Mouse (Mus musculus): ENCODE results near the gene Ankrd60. TPM values are rescaled to one million over a fixed set of nuclear protein-coding genes. Genes with fewer than 3 reads are reported as not detected.

Gene Ankrd60
- polyA plus RNA-seq, 1 experiment: not detected

DNA sequence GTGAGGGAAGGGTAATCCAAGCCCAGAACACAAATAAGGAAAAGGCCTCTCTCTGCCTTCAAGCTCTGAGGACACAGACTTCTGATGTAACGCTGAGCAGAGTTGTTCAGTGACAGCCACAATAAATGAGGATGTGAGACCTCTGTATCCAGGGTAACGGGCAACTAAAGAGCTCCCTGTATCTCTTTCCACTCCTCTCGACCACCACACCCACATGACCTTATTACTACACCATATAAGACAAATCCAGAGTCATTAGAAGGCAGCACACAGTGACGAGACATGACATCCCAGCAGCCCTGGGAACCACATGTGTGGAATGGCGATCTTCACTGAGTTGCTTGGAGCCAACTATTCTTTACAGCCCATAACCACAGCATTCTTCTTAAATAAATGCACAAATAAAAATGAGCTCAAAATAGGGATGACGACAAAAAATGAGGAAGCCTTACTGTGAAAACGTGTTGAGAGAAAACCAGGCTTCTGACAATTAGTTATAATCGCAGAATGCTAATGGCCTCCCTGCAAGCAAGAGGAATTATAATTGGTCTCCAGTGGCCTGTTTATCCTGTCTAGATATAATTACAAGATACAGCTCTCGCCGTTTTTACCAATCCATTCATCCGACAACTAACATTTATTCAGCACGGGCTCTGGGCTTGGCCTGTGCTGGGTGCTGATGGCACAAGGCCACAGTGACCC is 27.7 kb upstream of the Ankrd60 start:
- H3ac ChIP-seq (ENCODE audit: control insufficient read depth, insufficient read length): no peak overlapping the region
- no peaks in the 10 kb centered on the region for H3K36me3 ChIP-seq (ENCODE audit: control insufficient read depth, insufficient read depth)
- H3K4me3 ChIP-seq: no peak overlapping the region
- no peak for TF ChIP-seq CEBPB (IDR thresholded peaks at IDR 0.05; ENCODE audit: insufficient read depth, poor library complexity, severe bottlenecking)
- TF ChIP-seq TCF12 (IDR thresholded peaks at IDR 0.05; ENCODE audit: insufficient read depth, poor library complexity, severe bottlenecking): no peak
- TF ChIP-seq POLR2AphosphoS2 (IDR thresholded peaks at IDR 0.05; ENCODE audit: insufficient read length, low read depth): no peak
- TF ChIP-seq MAX (IDR thresholded peaks at IDR 0.05; ENCODE audit: low read depth): no peak
- no peak for TF ChIP-seq POLR2A (IDR thresholded peaks at IDR 0.05; ENCODE audit: insufficient read length, low read depth)
- no peak for TF ChIP-seq MYOD1 (IDR thresholded peaks at IDR 0.05; ENCODE audit: control insufficient read depth in 1 of 3, insufficient read length in 2 of 3, low read depth in 2 of 3)
- TF ChIP-seq MYOG (IDR thresholded peaks at IDR 0.05; ENCODE audit: control insufficient read depth in 1 of 3, insufficient read depth in 1 of 3, insufficient read length in 2 of 3, low read depth in 2 of 3): no peak
- TF ChIP-seq E2F4 (IDR thresholded peaks at IDR 0.05; ENCODE audit: insufficient read depth): no peak
- no peak for TF ChIP-seq SRF (IDR thresholded peaks at IDR 0.05; ENCODE audit: control insufficient read depth, insufficient read length, low read depth)
- TF ChIP-seq USF1 (IDR thresholded peaks at IDR 0.05; ENCODE audit: low read depth): no peak
- no peak for TF ChIP-seq REST (IDR thresholded peaks at IDR 0.05; ENCODE audit: insufficient read depth, insufficient read length)
- TF ChIP-seq TCF3 (IDR thresholded peaks at IDR 0.05; ENCODE audit: insufficient read length, low read depth): no peak
- no peaks in the 10 kb centered on the region for H3K79me2 ChIP-seq (ENCODE audit: control insufficient read depth, insufficient read depth)
- no peaks in the 10 kb centered on the region for H3K27me3 ChIP-seq (ENCODE audit: control insufficient read depth, insufficient read depth, insufficient read length)
- no peak overlapping the region for H3K4me2 ChIP-seq (ENCODE audit: low read depth)

DNA sequence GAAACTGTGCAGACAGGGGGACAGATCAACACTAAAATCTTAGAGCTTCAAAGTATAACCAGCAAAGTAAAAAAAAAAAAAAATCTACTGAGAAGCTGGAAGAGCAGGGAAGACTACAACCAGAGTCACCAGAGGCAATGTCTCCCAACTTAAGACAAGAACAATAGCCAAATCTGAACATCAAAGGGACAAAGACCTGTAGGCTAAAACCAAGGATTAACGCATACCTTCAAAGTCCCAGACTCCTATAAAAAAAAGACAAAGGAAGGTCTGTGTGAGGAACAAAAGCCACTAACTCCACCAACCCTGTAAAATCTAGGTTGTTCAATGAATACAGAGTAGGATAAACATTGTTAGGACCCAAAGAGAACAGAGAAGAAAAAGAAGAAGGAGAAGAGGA is 23.7 kb upstream of the Ankrd60 start:
- H3K36me3 ChIP-seq (ENCODE audit: control insufficient read depth, insufficient read depth): no peaks in the 10 kb centered on the region
- no peak overlapping the region for H3ac ChIP-seq (ENCODE audit: control insufficient read depth, insufficient read length)
- H3K4me3 ChIP-seq: no peak overlapping the region
- no peaks in the 10 kb centered on the region for H3K79me2 ChIP-seq (ENCODE audit: control insufficient read depth, insufficient read depth)
- H3K4me2 ChIP-seq (ENCODE audit: low read depth): no peak overlapping the region
- no peak for TF ChIP-seq USF1 (IDR thresholded peaks at IDR 0.05; ENCODE audit: low read depth)
- no peak for TF ChIP-seq MYOD1 (IDR thresholded peaks at IDR 0.05; ENCODE audit: control insufficient read depth in 1 of 3, insufficient read length in 2 of 3, low read depth in 2 of 3)
- TF ChIP-seq POLR2A (IDR thresholded peaks at IDR 0.05; ENCODE audit: insufficient read length, low read depth): no peak
- no peak for TF ChIP-seq POLR2AphosphoS2 (IDR thresholded peaks at IDR 0.05; ENCODE audit: insufficient read length, low read depth)
- TF ChIP-seq TCF12 (IDR thresholded peaks at IDR 0.05; ENCODE audit: insufficient read depth, poor library complexity, severe bottlenecking): no peak
- TF ChIP-seq SRF (IDR thresholded peaks at IDR 0.05; ENCODE audit: control insufficient read depth, insufficient read length, low read depth): no peak
- TF ChIP-seq REST (IDR thresholded peaks at IDR 0.05; ENCODE audit: insufficient read depth, insufficient read length): no peak
- no peak for TF ChIP-seq CEBPB (IDR thresholded peaks at IDR 0.05; ENCODE audit: insufficient read depth, poor library complexity, severe bottlenecking)
- no peak for TF ChIP-seq MAX (IDR thresholded peaks at IDR 0.05; ENCODE audit: low read depth)
- TF ChIP-seq E2F4 (IDR thresholded peaks at IDR 0.05; ENCODE audit: insufficient read depth): no peak
- H3K27me3 ChIP-seq (ENCODE audit: control insufficient read depth, insufficient read depth, insufficient read length): no peaks in the 10 kb centered on the region

GRCm38 (mm10) chr2:173595374-173595781 is 17.2 kb upstream of the Ankrd60 start:
- Histone ChIP-seq H3K79me2 (ENCODE audit: control insufficient read depth, insufficient read depth) (no peaks in the 10 kb centered on the region), H3K36me3 (ENCODE audit: control insufficient read depth, insufficient read depth) (no peaks in the 10 kb centered on the region), H3K27me3 (ENCODE audit: control insufficient read depth, insufficient read depth, insufficient read length) (no peaks in the 10 kb centered on the region), H3K4me3 (no peak overlapping the region), H3K4me2 (ENCODE audit: low read depth) (no peak overlapping the region), H3ac (ENCODE audit: control insufficient read depth, insufficient read length) (no peak overlapping the region)
- TF ChIP-seq MYOG (IDR thresholded peaks at IDR 0.05; ENCODE audit: control insufficient read depth in 1 of 3, insufficient read depth in 1 of 3, insufficient read length in 2 of 3, low read depth in 2 of 3): no peak
- no peak for TF ChIP-seq MYOD1 (IDR thresholded peaks at IDR 0.05; ENCODE audit: control insufficient read depth in 1 of 3, insufficient read length in 2 of 3, low read depth in 2 of 3)
- TF ChIP-seq POLR2AphosphoS2 (IDR thresholded peaks at IDR 0.05; ENCODE audit: insufficient read length, low read depth): no peak
- no peak for TF ChIP-seq REST (IDR thresholded peaks at IDR 0.05; ENCODE audit: insufficient read depth, insufficient read length)
- no peak for TF ChIP-seq TCF12 (IDR thresholded peaks at IDR 0.05; ENCODE audit: insufficient read depth, poor library complexity, severe bottlenecking)
- TF ChIP-seq SRF (IDR thresholded peaks at IDR 0.05; ENCODE audit: control insufficient read depth, insufficient read length, low read depth): no peak
- no peak for TF ChIP-seq USF1 (IDR thresholded peaks at IDR 0.05; ENCODE audit: low read depth)
- no peak for TF ChIP-seq TCF3 (IDR thresholded peaks at IDR 0.05; ENCODE audit: insufficient read length, low read depth)
- no peak for TF ChIP-seq POLR2A (IDR thresholded peaks at IDR 0.05; ENCODE audit: insufficient read length, low read depth)
- no peak for TF ChIP-seq CEBPB (IDR thresholded peaks at IDR 0.05; ENCODE audit: insufficient read depth, poor library complexity, severe bottlenecking)
- no peak for TF ChIP-seq MAX (IDR thresholded peaks at IDR 0.05; ENCODE audit: low read depth)
- no peak for TF ChIP-seq E2F4 (IDR thresholded peaks at IDR 0.05; ENCODE audit: insufficient read depth)

GRCm38 (mm10) chr2:173594313-173595063 is 16.3 kb upstream of the Ankrd60 start:
- no peak overlapping the region for H3K4me2 ChIP-seq (ENCODE audit: low read depth)
- no peaks in the 10 kb centered on the region for H3K79me2 ChIP-seq (ENCODE audit: control insufficient read depth, insufficient read depth)
- H3K36me3 ChIP-seq (ENCODE audit: control insufficient read depth, insufficient read depth): no peaks in the 10 kb centered on the region
- TF ChIP-seq MYOG (IDR thresholded peaks at IDR 0.05; ENCODE audit: control insufficient read depth in 1 of 3, insufficient read depth in 1 of 3, insufficient read length in 2 of 3, low read depth in 2 of 3): no peak
- no peak for TF ChIP-seq MAX (IDR thresholded peaks at IDR 0.05; ENCODE audit: low read depth)
- no peak for TF ChIP-seq USF1 (IDR thresholded peaks at IDR 0.05; ENCODE audit: low read depth)
- TF ChIP-seq CEBPB (IDR thresholded peaks at IDR 0.05; ENCODE audit: insufficient read depth, poor library complexity, severe bottlenecking): no peak
- TF ChIP-seq MYOD1 (IDR thresholded peaks at IDR 0.05; ENCODE audit: control insufficient read depth in 1 of 3, insufficient read length in 2 of 3, low read depth in 2 of 3): no peak
- no peak for TF ChIP-seq TCF3 (IDR thresholded peaks at IDR 0.05; ENCODE audit: insufficient read length, low read depth)
- TF ChIP-seq POLR2AphosphoS2 (IDR thresholded peaks at IDR 0.05; ENCODE audit: insufficient read length, low read depth): no peak
- no peak for TF ChIP-seq SRF (IDR thresholded peaks at IDR 0.05; ENCODE audit: control insufficient read depth, insufficient read length, low read depth)
- no peak for TF ChIP-seq POLR2A (IDR thresholded peaks at IDR 0.05; ENCODE audit: insufficient read length, low read depth)
- TF ChIP-seq E2F4 (IDR thresholded peaks at IDR 0.05; ENCODE audit: insufficient read depth): no peak
- no peak for TF ChIP-seq TCF12 (IDR thresholded peaks at IDR 0.05; ENCODE audit: insufficient read depth, poor library complexity, severe bottlenecking)
- TF ChIP-seq REST (IDR thresholded peaks at IDR 0.05; ENCODE audit: insufficient read depth, insufficient read length): no peak
- no peaks in the 10 kb centered on the region for H3K27me3 ChIP-seq (ENCODE audit: control insufficient read depth, insufficient read depth, insufficient read length)
- no peak overlapping the region for H3K4me3 ChIP-seq
- no peak overlapping the region for H3ac ChIP-seq (ENCODE audit: control insufficient read depth, insufficient read length)
